Mouse (Mus musculus): Measurements from ENCODE around the gene Pitpnm2.

GRCm38 (mm10) chr5:124287616-124288247, 38.2 kb upstream of the Pitpnm2 start:
- no peak for TF ChIP-seq CTCF (IDR thresholded peaks at IDR 0.05; ENCODE audit: low read depth, low read length)
- TF ChIP-seq GATA1 (IDR thresholded peaks at IDR 0.05; ENCODE audit: borderline replicate concordance, low read length): no peak
- no peak for TF ChIP-seq TAL1 (conservative IDR thresholded peaks at IDR 0.05; ENCODE audit: low read depth, low read length)
- TF ChIP-seq GATA2 (IDR thresholded peaks at IDR 0.05; ENCODE audit: borderline replicate concordance, low read depth, low read length): no peak

All from G1E (cell line).